Mouse (Mus musculus) ES-Bruce4 (cell line): ENCODE data around the gene Gm10772. TPM values are rescaled to one million over a fixed set of nuclear protein-coding genes. Genes with fewer than 3 reads are reported as not detected.
"Not testable (repeated sequence)": the region's sequence is repeated elsewhere in the genome, so short reads cannot be mapped to it uniquely, and the experiment has no call there.

Experiments used
- H3K27ac ChIP-seq: 2 replicates; pipeline ENCODE4 v1.5.1; 2012; ENCODE audit warnings: low read length, inconsistent platforms; ENCODE audit not compliant: insufficient read depth
- H3K27me3 ChIP-seq: 2 replicates; pipeline ENCODE4 v1.6.1; 2012; ENCODE audit warnings: mild to moderate bottlenecking, low read length, inconsistent platforms; ENCODE audit not compliant: control insufficient read depth, poor library complexity, insufficient read depth, severe bottlenecking
- H3K36me3 ChIP-seq: 2 replicates; pipeline ENCODE4 v1.6.1; 2012; ENCODE audit warnings: inconsistent platforms, mild to moderate bottlenecking, low read length, moderate library complexity; ENCODE audit not compliant: control insufficient read depth, poor library complexity, insufficient read depth, severe bottlenecking
- H3K4me1 ChIP-seq: one replicate; pipeline ENCODE4 v1.8.1; 2011; ENCODE audit warnings: low read length; ENCODE audit not compliant: control insufficient read depth, insufficient read depth
- H3K4me3 ChIP-seq: 2 replicates; pipeline ENCODE4 v1.5.1; 2011; ENCODE audit warnings: low read depth, mild to moderate bottlenecking, low read length
- H3K9ac ChIP-seq: 2 replicates; pipeline ENCODE4 v1.6.1; 2012; ENCODE audit warnings: low read depth, mild to moderate bottlenecking, inconsistent platforms; ENCODE audit not compliant: poor library complexity, severe bottlenecking
- H3K9me3 ChIP-seq: replicated peaks from 2 replicates; pipeline ENCODE4 v1.6.1; 2012; ENCODE audit warnings: mild to moderate bottlenecking, low read length, inconsistent platforms; ENCODE audit not compliant: control insufficient read depth, poor library complexity, insufficient read depth, severe bottlenecking
- CTCF ChIP-seq: IDR thresholded peaks from one replicate; pipeline ENCODE4 v1.8.1; 2011; ENCODE audit warnings: low read depth, low read length
- EP300 ChIP-seq: IDR thresholded peaks from 2 replicates; pipeline ENCODE4 v1.6.1; 2011; ENCODE audit warnings: low read depth, low read length; ENCODE audit not compliant: insufficient read depth
- POLR2A ChIP-seq: IDR thresholded peaks from one replicate; pipeline ENCODE4 v1.8.1; 2011; ENCODE audit warnings: low read length; ENCODE audit not compliant: insufficient read depth
- polyA plus RNA-seq: library from polyadenylated mRNA; stranded (reverse); fragments of >200 nt; gene quantifications from 2 replicates; pipeline ENCODE4 v1.2.4, GENCODE M21; 2011; ENCODE audit warnings: low read depth; ENCODE audit not compliant: missing spikeins, insufficient read depth, insufficient read length

The Gm10772 gene
- 9.0 and 9.2 TPM in 2 replicates for polyA plus RNA-seq

GRCm38 (mm10) chr13:66227473-66227872 lies at the start of gene Gm10772:
TSS of gene Gm10772 (minus strand) at chr13:66227573.
- H3K4me3 ChIP-seq, H3K36me3 ChIP-seq, H3K27me3 ChIP-seq, H3K4me1 ChIP-seq, H3K9me3 ChIP-seq, H3K27ac ChIP-seq, H3K9ac ChIP-seq: not testable (repeated sequence)

- not testable (repeated sequence) for H3K4me1 ChIP-seq, H3K27me3 ChIP-seq, H3K36me3 ChIP-seq, H3K9me3 ChIP-seq, H3K4me3 ChIP-seq, H3K9ac ChIP-seq
- peak overlapping the region; percentile 81 for H3K27ac ChIP-seq
Observed at GRCm38 (mm10) chr13:66263914-66264313, 36.5 kb upstream of the Gm10772 start.

GRCm38 (mm10) chr13:66263141-66263540 lies 35.8 kb upstream of the Gm10772 start:
- not testable (repeated sequence) for H3K4me1 ChIP-seq, H3K9me3 ChIP-seq, H3K4me3 ChIP-seq, H3K27me3 ChIP-seq, H3K9ac ChIP-seq, H3K36me3 ChIP-seq
- peak overlapping the region; percentile 69; the same call in 1 of the 2 replicates for H3K27ac ChIP-seq

GRCm38 (mm10) chr13:66214349-66214748 lies 13.0 kb downstream of the Gm10772 start:
- Histone ChIP-seq H3K9ac (no peak overlapping the region), H3K9me3 (peaks cover 21% of the 10 kb centered on the region), H3K4me3 (no peak overlapping the region), H3K4me1 (no peaks in the 10 kb centered on the region), H3K36me3 (no peaks in the 10 kb centered on the region), H3K27me3 (no peaks in the 10 kb centered on the region), H3K27ac (no peak overlapping the region)
- TF ChIP-seq CTCF (no peak), POLR2A (no peak), EP300 (no peak)

- not testable (repeated sequence) for H3K27ac ChIP-seq, H3K4me3 ChIP-seq, H3K9ac ChIP-seq, H3K27me3 ChIP-seq, H3K36me3 ChIP-seq, H3K4me1 ChIP-seq
- peaks cover 21% of the 10 kb centered on the region for H3K9me3 ChIP-seq
Observed at GRCm38 (mm10) chr13:66213811-66214210, 13.6 kb downstream of the Gm10772 start.

GRCm38 (mm10) chr13:66179172-66179571 lies 48.2 kb downstream of the Gm10772 start:
- not testable (repeated sequence) for H3K27me3 ChIP-seq, H3K9ac ChIP-seq, H3K4me3 ChIP-seq, H3K4me1 ChIP-seq, H3K27ac ChIP-seq, H3K36me3 ChIP-seq, H3K9me3 ChIP-seq
- peak; percentile 48; the same call in 1 of the 2 replicates for TF ChIP-seq EP300

Other genes starting within 250 kb of the Gm10772 start
- gene Gm10324, start 108.0 kb downstream of the Gm10772 start, polyA plus RNA-seq = 4.9 and 5.8 TPM in 2 replicates
- 30.9 and 37.3 TPM in 2 replicates for gene 2410141K09Rik, start 213.5 kb upstream of the Gm10772 start, polyA plus RNA-seq